Mouse (Mus musculus) liver, embryonic 16.5 days (tissue): ENCODE data around the gene Gins1. TPM values are rescaled to one million over a fixed set of nuclear protein-coding genes. Genes with fewer than 3 reads are reported as not detected.

Experiments used
- ATAC-seq: fragments of 200-750 bp; cut with Nextera tagmentation; 2 replicates; pipeline ENCODE4 v1.8.0; 2017; ENCODE audit warnings: low read depth, mild to moderate bottlenecking, moderate number of reproducible peaks, moderate library complexity
- H3K27ac ChIP-seq: fragments of 300-500 bp; sonication (generic); 2 replicates; pipeline ENCODE4 v1.5.1; 2014; ENCODE audit warnings: mild to moderate bottlenecking, low read length
- H3K27me3 ChIP-seq: fragments of 300-500 bp; sonication (generic); 2 replicates; pipeline ENCODE4 v1.6.1; 2014; ENCODE audit warnings: low read depth, low read length, mixed read lengths; ENCODE audit not compliant: control insufficient read depth, insufficient read depth
- H3K36me3 ChIP-seq: fragments of 300-500 bp; sonication (generic); 2 replicates; pipeline ENCODE4 v1.6.1; 2014; ENCODE audit warnings: mild to moderate bottlenecking; ENCODE audit not compliant: control insufficient read depth, insufficient read depth
- H3K4me1 ChIP-seq: fragments of 300-500 bp; sonication (generic); 2 replicates; pipeline ENCODE4 v1.6.1; 2014; ENCODE audit warnings: low read depth, low read length, mixed read lengths; ENCODE audit not compliant: control insufficient read depth
- H3K4me2 ChIP-seq: fragments of 300-500 bp; sonication (generic); 2 replicates; pipeline ENCODE4 v1.6.1; 2014; ENCODE audit warnings: low read depth, low read length, mixed read lengths
- H3K4me3 ChIP-seq: fragments of 300-500 bp; sonication (generic); 2 replicates; pipeline ENCODE4 v1.5.1; 2014; ENCODE audit warnings: low read depth, mild to moderate bottlenecking, low read length
- H3K9ac ChIP-seq: fragments of 300-500 bp; sonication (generic); 2 replicates; pipeline ENCODE4 v1.6.1; 2014; ENCODE audit warnings: low read depth, low read length
- H3K9me3 ChIP-seq: fragments of 300-500 bp; sonication (generic); replicated peaks from 2 replicates; pipeline ENCODE4 v1.6.1; 2016; ENCODE audit warnings: low read length; ENCODE audit not compliant: control insufficient read depth
- WGBS: fragments of 180-500 bp; shearing (Covaris S2); extraction: QIAGEN DNeasy Blood & Tissue Kit; methylation state at CpG from one replicate; pipeline ENCODE4 v1.1.7; 2014; ENCODE audit not compliant: insufficient replicate concordance; 5-methylcytosine and 5-hydroxymethylcytosine counted together
- polyA plus RNA-seq: library from polyadenylated mRNA; unstranded; fragments of >200 nt; fragmentation: Nextera tagmentation; extraction: Ambion mirVana; gene quantifications from 2 replicates; pipeline ENCODE4 v1.2.1, GENCODE M21; 2015

Gins1 gene
- polyA plus RNA-seq, 1 experiment from 2014 or later, result 24.4 TPM

DNA sequence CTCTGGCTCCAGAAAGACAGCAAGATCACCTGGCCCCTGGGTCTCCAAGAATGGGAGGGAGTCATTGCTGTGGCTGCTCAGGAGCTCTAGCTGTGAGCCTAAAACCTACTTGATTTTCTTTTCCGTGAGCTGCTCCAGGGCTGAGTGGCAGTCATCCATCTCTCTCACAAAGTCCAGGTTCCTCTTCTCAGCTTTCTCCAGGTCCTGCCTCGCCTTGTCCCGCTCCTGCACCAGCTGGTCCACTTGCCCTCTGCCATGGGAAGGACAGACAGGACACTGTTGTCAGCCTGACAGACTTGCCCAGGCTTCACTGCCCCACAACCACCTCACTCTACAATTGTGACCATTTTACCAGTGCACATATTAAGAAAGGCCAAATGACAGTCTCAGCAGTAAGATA lies 58.0 kb downstream of the Gins1 start:
- Histone ChIP-seq H3K4me2 (no peak overlapping the region), H3K9me3 (no peaks in the 10 kb centered on the region), H3K4me3 (no peak overlapping the region), H3K27ac (no peak overlapping the region), H3K9ac (no peak overlapping the region), H3K27me3 (no peaks in the 10 kb centered on the region), H3K36me3 (peaks cover 2% of the 10 kb centered on the region; the same call in 1 of the 2 replicates), H3K4me1 (no peaks in the 10 kb centered on the region)
- ATAC-seq, result no peak
- WGBS, result 86% methylated on average over 3 of the region's 3 CpGs

DNA sequence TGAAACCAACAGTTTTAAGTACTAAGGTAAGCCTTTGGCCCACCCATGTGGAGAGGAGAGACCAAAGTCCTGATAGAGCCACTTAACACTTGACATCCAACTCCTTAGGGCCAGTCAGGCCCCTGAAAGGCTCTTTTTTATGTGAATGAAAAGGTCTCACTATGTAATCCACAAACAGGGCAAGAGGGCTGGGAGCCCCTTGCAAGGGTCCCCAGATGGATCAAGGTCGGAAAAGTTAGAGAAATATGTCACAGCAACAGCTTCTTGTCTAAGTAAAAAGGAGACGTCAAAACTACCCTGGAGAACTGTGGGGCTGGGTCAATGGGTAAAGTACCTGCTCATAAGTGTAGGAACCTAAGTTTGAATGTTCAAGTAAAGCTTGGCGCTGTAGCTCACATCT lies 59.4 kb downstream of the Gins1 start:
- no peak for ATAC-seq
- no peak overlapping the region for H3K27ac ChIP-seq
- WGBS, result 83% methylated on average over 3 of the region's 3 CpGs
- no peak overlapping the region for H3K4me3 ChIP-seq
- H3K4me1 ChIP-seq, result no peaks in the 10 kb centered on the region
- H3K9ac ChIP-seq, result no peak overlapping the region
- H3K36me3 ChIP-seq, result no peaks in the 10 kb centered on the region; the same call in 1 of the 2 replicates
- no peaks in the 10 kb centered on the region for H3K27me3 ChIP-seq
- H3K4me2 ChIP-seq, result no peak overlapping the region
- H3K9me3 ChIP-seq, result no peaks in the 10 kb centered on the region

DNA sequence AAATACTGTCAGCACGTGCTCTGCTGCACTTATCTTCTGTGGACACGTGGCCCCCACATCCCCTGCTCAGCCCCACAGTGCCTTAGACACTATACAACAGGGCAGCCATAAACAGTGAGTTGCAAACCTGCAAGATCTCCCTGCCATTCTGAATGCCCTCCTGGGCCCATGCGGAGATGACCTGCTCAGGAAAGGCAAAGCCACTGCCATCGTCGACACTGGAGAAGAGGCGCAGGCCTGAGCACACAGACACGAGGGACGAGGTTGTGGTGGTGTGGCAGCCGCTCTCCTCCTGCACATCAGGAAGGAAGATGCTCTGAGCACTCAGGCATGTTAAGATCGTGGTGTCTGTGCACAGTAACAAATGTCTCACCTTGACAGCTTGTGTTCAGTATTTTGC lies 60.8 kb downstream of the Gins1 start:
- H3K27me3 ChIP-seq, result no peaks in the 10 kb centered on the region
- ATAC-seq, result no peak
- 75% methylated on average over 10 of the region's 10 CpGs for WGBS
- H3K4me1 ChIP-seq, result no peaks in the 10 kb centered on the region
- no peaks in the 10 kb centered on the region for H3K9me3 ChIP-seq
- H3K9ac ChIP-seq, result no peak overlapping the region
- no peak overlapping the region for H3K27ac ChIP-seq
- H3K4me2 ChIP-seq, result no peak overlapping the region
- no peaks in the 10 kb centered on the region; the same call in none of the 2 replicates for H3K36me3 ChIP-seq
- no peak overlapping the region for H3K4me3 ChIP-seq

DNA sequence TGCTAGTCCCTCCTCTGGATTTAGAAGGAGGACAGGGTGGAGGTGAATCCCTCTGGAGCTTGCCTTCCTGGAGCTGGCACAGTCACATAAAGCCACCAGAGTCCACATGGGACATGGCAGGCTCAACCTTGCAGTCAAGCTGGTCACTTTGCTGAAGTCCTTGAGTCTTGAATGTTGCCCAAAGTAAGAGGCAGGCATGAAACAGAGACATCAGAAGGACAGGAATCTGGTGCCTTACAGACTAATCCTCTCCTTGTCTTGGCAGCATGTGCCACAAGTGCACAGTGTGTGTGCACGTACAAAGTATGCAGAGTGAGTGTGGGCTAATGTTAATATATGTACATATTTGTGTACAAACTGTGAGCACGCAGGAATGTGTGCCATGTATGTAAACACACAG lies 62.3 kb downstream of the Gins1 start:
- Histone ChIP-seq H3K9me3 (no peaks in the 10 kb centered on the region), H3K27ac (no peak overlapping the region), H3K4me2 (no peak overlapping the region), H3K4me1 (no peaks in the 10 kb centered on the region), H3K36me3 (no peaks in the 10 kb centered on the region; the same call in none of the 2 replicates), H3K27me3 (no peaks in the 10 kb centered on the region), H3K9ac (no peak overlapping the region), H3K4me3 (no peak overlapping the region)
- no peak for ATAC-seq
- 81% methylated on average over 2 of the region's 2 CpGs for WGBS

DNA sequence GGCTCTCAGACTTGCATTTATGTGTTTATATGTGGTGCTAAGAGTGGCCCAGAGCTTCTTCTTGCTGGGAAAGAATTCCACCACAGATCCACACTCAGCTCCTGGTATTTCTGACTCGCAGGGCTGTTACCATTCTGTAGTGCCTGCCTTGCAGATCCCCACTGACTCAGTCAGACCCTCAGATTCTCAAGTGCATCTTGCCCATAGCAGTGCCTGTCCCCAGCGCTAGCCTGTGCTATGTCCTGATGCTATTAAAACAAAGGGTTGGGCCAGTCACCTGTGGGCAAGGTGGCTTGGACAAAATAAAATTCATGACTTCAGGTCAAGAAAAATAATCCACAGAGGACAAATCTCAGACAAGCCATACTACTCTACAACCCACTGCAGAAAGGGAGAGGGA lies 64.0 kb downstream of the Gins1 start:
- H3K4me3 ChIP-seq, result no peak overlapping the region
- peaks cover 7% of the 10 kb centered on the region for H3K36me3 ChIP-seq
- H3K27ac ChIP-seq, result no peak overlapping the region
- no peak overlapping the region for H3K4me2 ChIP-seq
- no peaks in the 10 kb centered on the region for H3K9me3 ChIP-seq
- no peak overlapping the region for H3K9ac ChIP-seq
- no peak for ATAC-seq
- 92% methylated on average over 2 of the region's 2 CpGs for WGBS
- no peaks in the 10 kb centered on the region for H3K4me1 ChIP-seq
- no peaks in the 10 kb centered on the region for H3K27me3 ChIP-seq

DNA sequence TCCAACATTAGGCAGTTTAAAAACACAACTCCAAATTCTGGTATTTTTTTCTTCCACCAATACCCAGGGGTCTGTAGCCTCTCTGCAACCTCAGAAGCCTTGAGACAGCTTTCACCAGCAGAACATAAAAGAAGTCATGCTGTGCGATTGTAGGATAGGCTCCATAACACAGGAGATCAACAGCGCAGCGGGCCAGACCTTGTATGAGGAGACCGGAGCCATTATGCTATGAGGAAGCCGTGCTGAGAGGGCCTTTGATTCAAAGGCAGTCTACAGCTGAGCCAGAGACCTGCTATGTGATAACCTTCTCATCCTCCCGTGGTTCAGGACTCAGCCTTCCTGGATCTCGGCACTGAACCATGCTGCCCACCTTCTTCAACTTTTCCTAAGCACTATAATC lies 66.7 kb downstream of the Gins1 start:
- no peaks in the 10 kb centered on the region for H3K27me3 ChIP-seq
- no peak overlapping the region for H3K4me2 ChIP-seq
- WGBS, result 86% methylated on average over 7 of the region's 7 CpGs
- H3K9ac ChIP-seq, result no peak overlapping the region
- no peak overlapping the region for H3K4me3 ChIP-seq
- H3K9me3 ChIP-seq, result no peaks in the 10 kb centered on the region
- no peak for ATAC-seq
- H3K4me1 ChIP-seq, result peaks cover 8% of the 10 kb centered on the region
- no peak overlapping the region for H3K27ac ChIP-seq
- H3K36me3 ChIP-seq, result peaks cover 7% of the 10 kb centered on the region

DNA sequence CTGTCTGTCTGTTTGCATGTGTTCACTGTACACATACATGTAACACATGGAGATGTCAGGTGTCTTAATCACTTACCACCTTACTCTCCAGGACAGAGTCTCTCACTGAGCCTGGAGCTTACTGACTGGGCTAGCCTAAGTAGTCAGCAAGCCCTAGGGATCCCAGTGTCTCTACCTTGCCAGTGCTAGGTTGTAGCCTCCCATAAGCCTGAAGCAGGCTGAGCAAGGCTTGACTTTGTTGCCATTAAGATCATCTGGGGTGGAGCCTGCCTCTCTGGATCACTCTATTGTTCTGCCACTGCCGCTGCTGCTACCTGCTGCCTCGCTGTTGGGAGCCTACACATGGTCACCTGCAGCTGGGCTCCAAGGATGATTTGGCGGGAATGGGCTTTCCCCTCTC lies 67.5 kb downstream of the Gins1 start:
- 88% methylated on average over 3 of the region's 3 CpGs for WGBS
- H3K9ac ChIP-seq, result no peak overlapping the region
- peaks cover 7% of the 10 kb centered on the region for H3K36me3 ChIP-seq
- ATAC-seq, result no peak
- no peaks in the 10 kb centered on the region for H3K9me3 ChIP-seq
- H3K27me3 ChIP-seq, result no peaks in the 10 kb centered on the region
- H3K27ac ChIP-seq, result no peak overlapping the region
- no peak overlapping the region for H3K4me3 ChIP-seq
- H3K4me1 ChIP-seq, result peaks cover 16% of the 10 kb centered on the region
- H3K4me2 ChIP-seq, result no peak overlapping the region

DNA sequence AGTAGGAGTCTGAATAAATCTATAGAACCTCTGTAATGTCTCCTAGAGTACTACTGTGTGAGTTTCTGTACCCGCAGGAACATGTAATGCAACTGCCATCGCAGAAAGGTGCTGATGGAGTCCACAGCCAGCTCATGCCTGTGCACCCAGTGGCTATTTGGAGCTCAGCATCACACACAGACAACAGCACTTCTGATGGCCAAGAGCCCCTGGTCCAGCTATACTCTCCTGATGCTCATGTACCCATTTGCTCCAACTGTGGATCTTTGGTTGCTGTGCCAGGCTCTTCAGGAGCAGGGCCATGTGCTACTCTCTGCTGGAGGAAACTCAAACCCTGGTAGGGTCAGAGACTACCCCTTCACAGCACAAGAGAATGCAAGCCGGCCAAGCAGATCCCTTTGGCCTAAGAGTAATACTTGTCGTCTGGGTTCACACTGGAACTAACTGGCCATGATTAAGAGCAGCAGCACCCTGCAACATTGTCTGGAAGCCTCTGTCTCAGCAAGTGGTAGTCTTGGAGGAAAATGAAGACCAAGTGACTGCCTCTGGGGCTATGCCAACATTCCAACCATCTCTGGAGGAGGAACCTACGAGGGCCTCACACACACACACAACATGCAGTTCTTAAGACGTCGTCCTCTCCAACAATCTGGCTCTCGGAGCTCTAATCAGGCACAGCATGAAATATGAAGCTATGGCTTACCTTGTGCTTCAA lies 68.4 kb downstream of the Gins1 start:
- Histone ChIP-seq H3K9ac (no peak overlapping the region), H3K4me3 (no peak overlapping the region), H3K9me3 (no peaks in the 10 kb centered on the region), H3K4me1 (peaks cover 20% of the 10 kb centered on the region), H3K27ac (no peak overlapping the region), H3K27me3 (no peaks in the 10 kb centered on the region), H3K4me2 (no peak overlapping the region), H3K36me3 (peaks cover 7% of the 10 kb centered on the region)
- ATAC-seq, result no peak
- WGBS, result 86% methylated on average over 8 of the region's 8 CpGs

DNA sequence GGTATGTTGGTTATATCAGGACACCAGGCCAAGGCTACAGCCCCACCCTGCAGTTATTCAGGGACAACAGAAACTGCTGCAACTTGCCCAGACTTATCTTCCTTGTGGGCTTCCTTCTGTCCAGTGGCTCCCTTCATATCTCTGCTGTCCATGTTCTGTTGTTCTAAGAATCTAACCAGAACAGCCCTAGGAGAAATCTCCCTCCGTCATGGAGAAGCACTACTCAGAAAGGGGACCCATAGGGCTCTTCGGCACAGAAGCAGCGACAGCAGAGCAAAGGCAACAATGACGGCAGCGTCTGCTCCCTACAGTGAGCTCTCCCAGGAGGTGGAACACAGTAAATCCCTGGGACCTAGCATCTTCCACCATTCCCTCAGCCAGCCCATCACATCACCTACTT lies 71.7 kb downstream of the Gins1 start:
- peak overlapping the region; percentile 33 for H3K9ac ChIP-seq
- H3K27ac ChIP-seq, result peak overlapping the region; percentile 64
- H3K4me3 ChIP-seq, result peak overlapping the region; percentile 31; the same call in 1 of the 2 replicates
- peaks cover 7% of the 10 kb centered on the region; the same call in 1 of the 2 replicates for H3K36me3 ChIP-seq
- peaks cover 27% of the 10 kb centered on the region for H3K4me1 ChIP-seq
- peak overlapping the region; percentile 50 for H3K4me2 ChIP-seq
- 25% methylated on average over 5 of the region's 5 CpGs for WGBS
- no peaks in the 10 kb centered on the region for H3K9me3 ChIP-seq
- ATAC-seq, result peak; percentile 86
- H3K27me3 ChIP-seq, result no peaks in the 10 kb centered on the region
